Mouse (Mus musculus): ENCODE data around the gene Tmod3. TPM values are rescaled to one million over a fixed set of nuclear protein-coding genes. Genes with fewer than 3 reads are reported as not detected.

Tmod3 gene
- 16.7 and 20.1 TPM in 2 replicates for polyA plus RNA-seq (2012; rRNA removed)

- H3K27me3 ChIP-seq (replicated peaks; ENCODE audit: control insufficient read depth, insufficient read depth, low read length), result no peaks in the 10 kb centered on the region
- peak within 1 kb of the TSS; percentile 86 for H3K4me3 ChIP-seq (ENCODE audit: insufficient read depth, low read depth, low read length)
- WGBS, result 3% methylated on average over 21 of the region's 21 CpGs
- no peaks in the 10 kb centered on the region for H3K36me3 ChIP-seq (ENCODE audit: control insufficient read depth, insufficient read depth, low read length)
- TF ChIP-seq POLR2A (IDR thresholded peaks at IDR 0.05; ENCODE audit: low read depth, low read length) (peak; percentile 84), CTCF (conservative IDR thresholded peaks at IDR 0.05; ENCODE audit: insufficient read depth, insufficient read length, low read depth, low read length) (no peak)
- H3K27ac ChIP-seq (ENCODE audit: insufficient read depth, low read depth, low read length), result peak within 1 kb of the TSS; percentile 69
- peak; percentile 97 for DNase-seq
- peaks cover 7% of the 10 kb centered on the region for H3K4me1 ChIP-seq (ENCODE audit: control insufficient read depth, insufficient read depth, low read length)
Observed at GRCm38 (mm10) chr9:75559512-75560012, at the start of gene Tmod3. TSS of gene Tmod3 (minus strand) at chr9:75559657.

DNA sequence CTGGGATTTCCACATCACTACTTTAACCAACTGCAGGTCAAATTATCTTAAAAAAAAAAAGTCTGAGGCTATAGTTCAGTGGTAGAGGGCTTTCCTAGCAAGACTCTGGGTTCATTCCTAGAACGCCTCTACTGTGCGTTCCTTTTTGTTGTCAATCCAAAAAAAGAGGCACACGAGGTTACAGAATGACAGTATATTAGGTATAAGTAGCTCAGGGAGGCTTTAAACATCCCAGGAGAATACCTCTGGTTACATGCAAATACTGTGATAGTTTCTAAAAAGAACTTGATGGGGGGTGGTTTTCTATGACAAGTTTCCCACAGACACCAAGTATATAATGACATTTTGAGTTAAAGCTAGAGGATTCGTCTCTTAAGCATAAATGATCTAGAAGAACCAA lies 48.0 kb upstream of the Tmod3 start:
- DNase-seq, result no peak
- Histone ChIP-seq H3K4me1 (ENCODE audit: control insufficient read depth, insufficient read depth, low read length) (no peaks in the 10 kb centered on the region), H3K4me3 (ENCODE audit: insufficient read depth, low read depth, low read length) (no peak overlapping the region), H3K27me3 (replicated peaks; ENCODE audit: control insufficient read depth, insufficient read depth, low read length) (no peaks in the 10 kb centered on the region), H3K36me3 (ENCODE audit: control insufficient read depth, insufficient read depth, low read length) (no peaks in the 10 kb centered on the region), H3K27ac (ENCODE audit: insufficient read depth, low read depth, low read length) (no peak overlapping the region)
- 91% methylated on average over 4 of the region's 4 CpGs for WGBS
- no peak for TF ChIP-seq CTCF (conservative IDR thresholded peaks at IDR 0.05; ENCODE audit: insufficient read depth, insufficient read length, low read depth, low read length)
- no peak for TF ChIP-seq POLR2A (IDR thresholded peaks at IDR 0.05; ENCODE audit: low read depth, low read length)

- Histone ChIP-seq H3K4me3 (ENCODE audit: insufficient read depth, low read depth, low read length) (no peak overlapping the region), H3K36me3 (ENCODE audit: control insufficient read depth, insufficient read depth, low read length) (no peaks in the 10 kb centered on the region), H3K27ac (ENCODE audit: insufficient read depth, low read depth, low read length) (no peak overlapping the region), H3K4me1 (ENCODE audit: control insufficient read depth, insufficient read depth, low read length) (no peaks in the 10 kb centered on the region), H3K27me3 (replicated peaks; ENCODE audit: control insufficient read depth, insufficient read depth, low read length) (no peaks in the 10 kb centered on the region)
- WGBS, result 22% methylated on average over 12 of the region's 12 CpGs
- DNase-seq, result no peak
- TF ChIP-seq CTCF (conservative IDR thresholded peaks at IDR 0.05; ENCODE audit: insufficient read depth, insufficient read length, low read depth, low read length) (no peak), POLR2A (IDR thresholded peaks at IDR 0.05; ENCODE audit: low read depth, low read length) (no peak)
Observed at GRCm38 (mm10) chr9:75601510-75601909, 42.1 kb upstream of the Tmod3 start.

GRCm38 (mm10) chr9:75600166-75600934 lies 40.9 kb upstream of the Tmod3 start:
- Histone ChIP-seq H3K27me3 (replicated peaks; ENCODE audit: control insufficient read depth, insufficient read depth, low read length) (no peaks in the 10 kb centered on the region), H3K4me3 (ENCODE audit: insufficient read depth, low read depth, low read length) (no peak overlapping the region), H3K36me3 (ENCODE audit: control insufficient read depth, insufficient read depth, low read length) (no peaks in the 10 kb centered on the region), H3K27ac (ENCODE audit: insufficient read depth, low read depth, low read length) (no peak overlapping the region), H3K4me1 (ENCODE audit: control insufficient read depth, insufficient read depth, low read length) (no peaks in the 10 kb centered on the region)
- no peak for DNase-seq
- 71% methylated on average over 7 of the region's 7 CpGs for WGBS
- TF ChIP-seq CTCF (conservative IDR thresholded peaks at IDR 0.05; ENCODE audit: insufficient read depth, insufficient read length, low read depth, low read length), result no peak
- TF ChIP-seq POLR2A (IDR thresholded peaks at IDR 0.05; ENCODE audit: low read depth, low read length), result no peak

DNA sequence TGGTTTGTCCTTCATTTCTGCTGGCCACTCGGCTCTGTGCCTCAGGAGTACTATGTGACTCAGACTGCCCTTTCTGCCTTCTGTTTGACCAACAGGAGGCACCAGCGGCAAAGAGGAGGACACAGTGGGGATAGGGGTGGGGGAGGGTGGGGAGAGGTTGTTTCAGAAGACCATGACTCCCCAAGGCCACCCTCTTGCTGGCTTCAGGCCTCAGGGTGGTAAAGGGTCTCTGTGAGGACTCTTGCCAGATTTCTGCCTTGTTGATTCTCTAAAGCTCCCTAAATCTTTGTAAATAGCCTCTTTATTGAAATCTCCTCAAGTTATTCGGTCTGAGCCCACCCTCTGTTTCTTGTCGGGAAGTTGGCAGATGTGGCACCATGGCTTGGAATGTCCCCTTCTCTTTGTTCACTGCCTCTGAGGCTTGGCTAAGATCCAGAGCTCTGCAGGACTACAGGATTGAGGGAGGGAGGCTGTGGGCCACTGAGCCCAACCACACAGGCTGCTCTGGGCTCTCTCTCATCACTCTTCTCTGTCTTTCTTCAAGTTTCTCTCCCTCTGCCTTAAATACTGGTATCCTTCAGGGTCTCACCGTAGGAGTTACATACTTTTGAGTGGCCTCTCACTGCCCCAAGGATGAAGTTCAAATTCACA lies 39.9 kb upstream of the Tmod3 start:
- no peaks in the 10 kb centered on the region for H3K27me3 ChIP-seq (replicated peaks; ENCODE audit: control insufficient read depth, insufficient read depth, low read length)
- TF ChIP-seq POLR2A (IDR thresholded peaks at IDR 0.05; ENCODE audit: low read depth, low read length) (no peak), CTCF (conservative IDR thresholded peaks at IDR 0.05; ENCODE audit: insufficient read depth, insufficient read length, low read depth, low read length) (no peak)
- no peak for DNase-seq
- H3K27ac ChIP-seq (ENCODE audit: insufficient read depth, low read depth, low read length), result no peak overlapping the region
- no peaks in the 10 kb centered on the region for H3K4me1 ChIP-seq (ENCODE audit: control insufficient read depth, insufficient read depth, low read length)
- H3K36me3 ChIP-seq (ENCODE audit: control insufficient read depth, insufficient read depth, low read length), result no peaks in the 10 kb centered on the region
- WGBS, result 43% methylated on average over 5 of the region's 5 CpGs
- H3K4me3 ChIP-seq (ENCODE audit: insufficient read depth, low read depth, low read length), result no peak overlapping the region

DNA sequence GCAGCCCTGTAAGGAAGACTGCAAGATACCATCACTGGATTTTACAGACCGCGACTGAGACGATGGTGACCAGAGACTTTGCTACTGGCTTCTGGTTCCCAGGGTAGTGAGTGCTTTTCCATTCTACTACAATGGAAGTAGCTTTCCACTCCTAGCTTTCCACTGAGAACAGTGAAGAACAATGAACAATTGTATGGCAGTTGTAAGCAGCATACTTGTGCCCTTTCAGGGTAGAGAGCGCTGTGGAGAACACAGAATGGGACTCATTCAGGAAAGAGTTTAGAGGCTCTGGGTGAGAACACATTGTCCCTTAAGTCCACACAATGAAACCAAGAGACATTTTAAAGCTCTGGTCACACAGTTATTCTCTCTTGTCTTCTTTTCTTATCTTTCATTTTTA lies 38.1 kb upstream of the Tmod3 start:
- no peaks in the 10 kb centered on the region for H3K4me1 ChIP-seq (ENCODE audit: control insufficient read depth, insufficient read depth, low read length)
- TF ChIP-seq CTCF (conservative IDR thresholded peaks at IDR 0.05; ENCODE audit: insufficient read depth, insufficient read length, low read depth, low read length), result no peak
- TF ChIP-seq POLR2A (IDR thresholded peaks at IDR 0.05; ENCODE audit: low read depth, low read length), result no peak
- WGBS, result 77% methylated on average over 4 of the region's 4 CpGs

GRCm38 (mm10) chr9:75597036-75597435 lies 37.6 kb upstream of the Tmod3 start:
- Histone ChIP-seq H3K4me1 (ENCODE audit: control insufficient read depth, insufficient read depth, low read length) (no peaks in the 10 kb centered on the region), H3K27ac (ENCODE audit: insufficient read depth, low read depth, low read length) (no peak overlapping the region), H3K36me3 (ENCODE audit: control insufficient read depth, insufficient read depth, low read length) (no peaks in the 10 kb centered on the region), H3K4me3 (ENCODE audit: insufficient read depth, low read depth, low read length) (no peak overlapping the region), H3K27me3 (replicated peaks; ENCODE audit: control insufficient read depth, insufficient read depth, low read length) (no peaks in the 10 kb centered on the region)
- no peak for DNase-seq
- TF ChIP-seq CTCF (conservative IDR thresholded peaks at IDR 0.05; ENCODE audit: insufficient read depth, insufficient read length, low read depth, low read length), result no peak
- TF ChIP-seq POLR2A (IDR thresholded peaks at IDR 0.05; ENCODE audit: low read depth, low read length), result no peak
- WGBS, result 84% methylated on average over 13 of the region's 13 CpGs

More for the DNA sequence above, 38.1 kb upstream of the Tmod3 start:
- H3K27me3 ChIP-seq (replicated peaks; ENCODE audit: control insufficient read depth, insufficient read depth, low read length), result no peaks in the 10 kb centered on the region
- no peaks in the 10 kb centered on the region for H3K36me3 ChIP-seq (ENCODE audit: control insufficient read depth, insufficient read depth, low read length)
- no peak for DNase-seq
- H3K27ac ChIP-seq (ENCODE audit: insufficient read depth, low read depth, low read length), result no peak overlapping the region
- no peak overlapping the region for H3K4me3 ChIP-seq (ENCODE audit: insufficient read depth, low read depth, low read length)
